ENCODE assay signal across 18 mouse cellular contexts in genomic region chr5:38888646-38889045, GRCm38 (mm10).
"Had no signal": no experiment of that assay in that cellular context is flagged by ENCODE, and none has a peak within 500 bp of the region (broad histone marks: within the 10 kb centered on the region; RNA-seq: fewer than 3 reads in every experiment).

No protein-coding gene starts in this region.

- H3K4me3 ChIP-seq: midbrain, embryonic 10.5 days; midbrain, embryonic 12.5 days; myocyte; neural tube, embryonic 13.5 days; neural tube, embryonic 15.5 days had no signal

- DNase-seq: lung, adult 18-20 months; lung, embryonic 14.5 days; lung, postnatal 10 days; lung, postnatal 4 days; midbrain, embryonic 14.5 days; retina, postnatal 1 day; right cerebral cortex, postnatal 25 days; right cerebral cortex, postnatal 4 days; spleen, adult 18-20 months; thymus, adult 18-20 months; thymus, postnatal 14 days; thymus, postnatal 36 days had no signal

- H3K27ac ChIP-seq: midbrain, embryonic 10.5 days; midbrain, embryonic 12.5 days; neural tube, embryonic 13.5 days; neural tube, embryonic 15.5 days had no signal

- ATAC-seq: midbrain, embryonic 16.5 days had no signal
